Mouse (Mus musculus) embryonic fibroblast, embryonic 13.5 days (primary cell): ENCODE measurements at regions not wholly inside any gene's neighbourhood (a gene's known extent, or its start where the extent isn't known, plus 50 kb on each side); places are given as distances from the start of the nearest gene placed in this dataset.

ENCODE experiments used
- CTCF ChIP-seq: IDR thresholded peaks from 2 replicates; pipeline ENCODE4 v1.5.1; 2011; ENCODE audit warnings: mild to moderate bottlenecking, control low read depth, low read length, moderate library complexity, borderline replicate concordance; ENCODE audit not compliant: insufficient read depth
- POLR2A ChIP-seq: IDR thresholded peaks from 2 replicates; pipeline ENCODE4 v1.6.1; 2011; ENCODE audit warnings: low read depth, mild to moderate bottlenecking, control low read depth, low read length, moderate library complexity

DNA sequence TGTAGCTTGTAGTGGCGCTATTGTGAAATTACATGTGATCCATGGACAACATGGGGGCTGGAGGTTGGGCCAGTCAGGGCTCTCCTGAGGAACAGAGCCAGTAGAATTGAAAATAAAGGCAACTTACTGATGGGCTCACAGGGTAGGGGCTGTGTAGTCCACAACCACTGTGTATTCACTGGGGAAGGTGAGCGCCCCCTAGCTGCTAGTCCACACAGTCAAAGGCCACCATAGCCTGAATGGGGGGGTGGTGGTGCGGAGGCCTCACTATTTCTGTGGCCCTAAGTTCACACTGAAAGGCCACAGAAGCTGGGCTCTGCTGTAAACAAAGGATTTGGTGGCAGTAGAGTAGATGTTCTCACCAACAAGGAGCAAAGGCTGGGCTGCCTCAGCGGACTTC, 636.8 kb upstream of the 3110018I06Rik start:
- TF ChIP-seq CTCF (no peak), POLR2A (no peak)
